Mouse (Mus musculus) Patski (cell line): Measurements from ENCODE around the gene 1700067K01Rik. TPM values are rescaled to one million over a fixed set of nuclear protein-coding genes. Genes with fewer than 3 reads are reported as not detected.
A peak's percentile ranks its signal among the peaks of the same experiment; 100 is the strongest.
"Not testable (repeated sequence)": the region's sequence is repeated elsewhere in the genome, so short reads cannot be mapped to it uniquely, and the experiment has no call there.

ENCODE experiments used
- ATAC-seq: fragments of 100-300 bp; one replicate; pipeline ENCODE4 v1.8.0; 2021
- CTCF ChIA-PET: fragments of 350-600 bp; sonication (Branson Sonifier 250); formaldehyde crosslinking; loops from one replicate; lab custom pipeline; 2022; ENCODE audit warnings: inconsistent platforms; lab: Charles Lee
- POLR2A ChIA-PET: fragments of 350-600 bp; sonication (Branson Sonifier 250); formaldehyde crosslinking; loops from one replicate; lab custom pipeline; 2022; ENCODE audit warnings: antibody characterized with exemption, inconsistent platforms; lab: Charles Lee
- DNase-seq: peaks from one replicate; pipeline ENCODE4 v3.0.0-alpha.2; 2011; ENCODE audit warnings: low read depth, low spot score
- H3K27me3 ChIP-seq: fragments of 371-371 bp; one replicate; pipeline ENCODE4 v1.5.1; 2021
- CTCF ChIP-seq: fragments of 100-300 bp; IDR thresholded peaks from one replicate; pipeline ENCODE4 v1.5.1; 2021
- in situ Hi-C: fragments of 300-500 bp; cut with MboI; formaldehyde crosslinking; loops from 3 replicates; pipeline ENCODE4 v1.11.1; 2018; ENCODE audit warnings: low pct_unique_long_range_greater_than_20kb, mixed read lengths
- polyA plus RNA-seq: library from polyadenylated mRNA; unstranded; gene quantifications from one replicate; pipeline ENCODE4 v1.2.3, GENCODE M21; 2021

1700067K01Rik gene
- polyA plus RNA-seq, 1 experiment from 2014 or later: 1.3 TPM

DNA sequence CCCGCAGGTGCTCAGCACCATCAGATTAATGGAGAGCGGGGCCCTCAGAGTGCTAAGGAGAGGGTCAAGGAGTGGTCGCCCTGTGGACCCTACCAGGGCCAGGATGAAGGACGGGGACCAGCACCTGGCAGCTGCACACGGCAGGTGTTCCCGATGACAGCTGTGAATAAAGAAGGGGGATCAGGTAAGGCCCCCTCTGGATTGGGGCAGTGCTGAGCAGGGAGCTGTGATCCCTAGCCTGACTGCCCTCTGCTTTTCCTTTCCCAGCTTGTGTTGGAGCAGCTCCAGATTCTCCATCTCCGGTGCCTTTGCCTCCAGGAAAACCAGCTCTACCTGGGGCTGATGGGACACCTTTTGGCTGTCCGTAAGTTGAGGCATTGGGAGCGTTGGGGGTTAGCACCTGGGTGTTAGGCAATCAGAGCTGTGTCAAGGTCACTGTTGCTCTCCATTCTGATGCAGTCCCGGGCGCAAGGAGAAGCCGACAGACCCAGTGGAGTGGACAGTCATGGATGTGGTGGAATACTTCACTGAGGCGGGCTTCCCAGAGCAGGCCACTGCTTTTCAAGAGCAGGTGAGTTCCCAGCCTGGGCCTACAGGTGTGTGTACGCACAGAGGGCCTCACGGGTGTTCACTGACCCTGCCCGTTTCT is 2.1 kb upstream of the 1700067K01Rik start:
- TF ChIP-seq CTCF: no peak
- CTCF ChIA-PET: interaction anchor here (1.0 to 1.2 kb wide), 2 partner anchors 24 to 44 kb away, joined by 3 to 4 read pairs; partner anchors contain the start of genes Asf1b and Gm10644
- DNase-seq (no peak), ATAC-seq (no peak)
- POLR2A ChIA-PET: interaction anchor here (0.5 to 0.7 kb wide), 2 partner anchors 25 to 254 kb away, joined by 3 read pairs; no protein-coding TSS in a partner anchor
- no peaks in the 10 kb centered on the region for H3K27me3 ChIP-seq
- in situ Hi-C loops: no loop called here

DNA sequence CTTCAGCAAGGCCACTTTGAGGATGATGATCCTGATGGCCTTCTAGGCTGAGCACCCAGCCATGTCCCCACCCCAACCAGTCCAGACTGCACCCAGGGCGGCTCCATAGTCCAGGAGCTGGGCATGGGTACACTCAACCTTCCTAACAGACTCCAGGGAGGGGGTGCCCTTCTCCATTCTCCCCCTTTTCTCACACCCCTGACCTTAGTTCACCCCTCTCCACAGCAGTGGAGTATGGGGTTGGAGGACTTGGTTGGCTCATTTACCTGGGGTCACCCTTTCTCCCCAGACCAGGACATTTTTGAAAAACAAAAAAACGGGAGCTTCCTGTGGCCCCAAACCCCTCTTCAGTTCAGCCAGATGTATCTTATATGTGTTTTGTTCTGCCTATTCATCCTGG is 1.5 kb upstream of the 1700067K01Rik start:
- DNase-seq: no peak

DNA sequence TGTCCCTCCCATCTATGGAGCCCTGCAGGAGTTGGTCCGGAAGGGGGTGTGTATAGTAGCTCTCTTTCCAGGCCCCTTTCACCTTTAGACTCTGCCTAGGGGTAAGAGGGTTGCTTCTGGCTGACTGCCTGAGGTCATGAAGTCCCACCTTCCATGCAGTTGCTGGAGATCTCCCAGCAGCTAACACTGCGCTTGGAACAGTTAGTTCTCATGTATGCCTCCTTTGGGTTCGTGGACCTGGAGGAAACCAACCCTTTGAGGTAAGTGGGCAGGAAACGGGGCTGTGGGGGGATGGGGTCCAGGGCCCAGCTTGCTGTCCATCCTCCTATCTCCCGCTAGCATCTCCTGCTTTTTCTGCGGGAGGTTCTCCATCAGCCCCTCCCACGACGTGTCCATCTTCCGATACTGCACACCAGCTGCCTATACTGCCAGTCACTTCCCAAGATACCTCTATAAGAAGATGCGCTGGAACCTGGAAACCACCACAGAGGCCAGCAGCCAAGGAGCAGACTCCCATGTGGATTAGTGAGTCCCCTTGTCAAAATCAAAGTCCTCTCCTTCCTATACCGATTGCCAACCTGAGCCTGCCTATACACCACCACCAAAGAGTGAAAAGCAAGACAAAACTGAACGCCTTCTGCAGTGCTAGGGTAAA is 1.8 kb downstream of the 1700067K01Rik start:
- ChIA-PET CTCF (no interaction called here), POLR2A (interaction anchor here (0.6 kb wide), 1 partner anchor 135 kb away, joined by 3 read pairs; no protein-coding TSS in a partner anchor)
- H3K27me3 ChIP-seq: no peaks in the 10 kb centered on the region
- DNase-seq (no peak), ATAC-seq (no peak)
- no peak for TF ChIP-seq CTCF
- in situ Hi-C loops: loop anchor here (10.0 to 25.0 kb wide), 2 partner anchors 172 to 659 kb away; partner anchors contain the start of gene Ier2

More for the DNA sequence above, 1.5 kb upstream of the 1700067K01Rik start:
- in situ Hi-C loops: loop anchor here (10.0 to 25.0 kb wide), 2 partner anchors 175 to 662 kb away; partner anchors contain the start of gene Ier2
- TF ChIP-seq CTCF: no peak
- no peaks in the 10 kb centered on the region for H3K27me3 ChIP-seq
- no peak for ATAC-seq
- POLR2A ChIA-PET: no interaction called here
- CTCF ChIA-PET: no interaction called here

DNA sequence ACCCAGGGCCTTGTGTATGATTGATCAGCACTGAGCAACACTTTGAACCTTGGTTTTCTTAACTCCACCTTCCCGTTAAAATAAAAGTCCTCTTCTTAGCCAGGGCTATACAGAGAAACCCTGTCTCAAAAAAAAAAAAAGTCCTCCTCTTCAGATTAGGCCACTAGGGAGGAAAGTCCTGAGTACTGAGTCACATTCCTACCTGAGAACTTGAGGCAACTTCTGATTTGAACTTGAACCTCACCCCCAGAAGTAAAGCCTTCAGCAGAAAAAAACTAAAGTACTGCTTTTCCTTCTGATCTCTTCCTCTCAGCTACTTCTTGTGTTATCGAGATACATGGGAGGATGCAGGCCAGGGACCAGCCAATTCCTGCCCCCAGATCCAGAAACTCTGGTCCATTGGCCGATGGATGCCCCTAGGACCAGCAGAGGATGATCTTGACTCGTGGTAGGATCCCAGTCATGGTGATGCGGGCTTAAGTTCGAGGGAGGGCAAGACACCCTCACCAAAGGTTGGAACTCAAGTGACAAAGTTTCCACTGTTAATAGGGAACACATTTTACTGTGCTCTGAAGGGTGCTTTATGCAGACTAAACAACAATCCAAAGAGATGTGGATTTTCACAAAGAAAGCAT is 2.4 kb downstream of the 1700067K01Rik start:
- H3K27me3 ChIP-seq: no peaks in the 10 kb centered on the region

DNA sequence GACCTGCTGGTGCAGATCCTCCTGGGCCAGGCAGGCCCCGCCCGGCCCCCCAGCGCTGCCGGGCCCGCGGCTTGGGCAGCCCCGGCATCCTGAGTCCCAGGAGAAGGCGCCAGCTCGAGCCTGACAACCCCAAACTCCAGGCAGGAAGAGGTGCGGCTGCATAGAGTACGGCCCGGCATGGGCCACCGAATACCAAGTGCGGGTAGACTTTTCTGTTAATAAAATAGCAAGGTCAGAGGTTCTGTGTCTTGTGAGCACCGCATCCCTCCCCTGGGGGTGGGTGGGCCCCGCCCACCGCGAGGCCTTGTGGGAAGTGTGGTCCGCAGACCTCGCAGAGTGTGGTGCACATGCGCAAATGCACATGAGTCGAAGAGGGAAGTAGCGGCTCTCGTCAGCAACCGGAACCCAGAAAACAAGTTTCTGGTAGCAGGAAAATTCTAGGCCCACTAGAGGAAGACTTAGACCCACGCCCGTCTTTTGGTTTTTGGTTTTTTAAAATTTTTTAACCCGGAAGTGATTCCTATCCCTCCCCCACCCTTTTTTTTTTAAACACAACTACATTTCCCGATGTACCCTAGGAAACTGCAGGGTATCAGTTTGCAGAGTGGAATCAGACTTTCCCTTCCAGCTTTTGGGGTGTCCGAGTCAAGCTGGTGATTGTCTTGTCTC is 3.4 kb downstream of the 1700067K01Rik start:
- CTCF ChIA-PET: no interaction called here
- TF ChIP-seq CTCF: no peak
- in situ Hi-C loops: loop anchor here (10.0 to 25.0 kb wide), 2 partner anchors 170 to 658 kb away; partner anchors contain the start of gene Ier2
- POLR2A ChIA-PET: interaction anchor here (0.7 to 1.2 kb wide), 2 partner anchors 17 to 121 kb away, joined by 3 read pairs; partner anchors contain the start of genes Palm3 and Podnl1
- DNase-seq (peak; percentile 85), ATAC-seq (peak; percentile 70)
- H3K27me3 ChIP-seq: no peaks in the 10 kb centered on the region

More for the DNA sequence above, 2.4 kb downstream of the 1700067K01Rik start:
- in situ Hi-C loops: loop anchor here (10.0 to 25.0 kb wide), 2 partner anchors 171 to 659 kb away; partner anchors contain the start of gene Ier2
- DNase-seq (no peak), ATAC-seq (no peak)
- ChIA-PET POLR2A (interaction anchor here (1.2 kb wide), 1 partner anchor 18 kb away, joined by 3 read pairs; the partner anchor contains the start of gene Palm3), CTCF (no interaction called here)
- TF ChIP-seq CTCF: no peak

DNA sequence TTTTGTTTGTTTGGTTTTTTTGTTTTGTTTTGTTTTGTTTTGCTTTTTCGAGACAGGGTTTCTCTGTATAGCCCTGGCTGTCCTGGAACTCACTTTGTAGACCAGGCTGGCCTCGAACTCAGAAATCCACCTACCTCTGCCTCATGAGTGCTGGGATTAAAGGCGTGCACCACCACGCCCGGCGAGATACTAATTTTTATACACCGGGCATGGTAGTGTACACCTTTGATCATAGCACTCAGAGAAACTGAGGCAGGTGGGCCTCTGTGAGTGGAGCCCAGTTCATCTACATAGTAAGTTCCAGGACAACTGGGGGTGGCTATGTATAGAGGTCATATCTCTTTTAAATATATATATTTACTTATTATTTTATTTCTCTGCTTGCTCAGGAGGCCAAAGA is 4.2 kb downstream of the 1700067K01Rik start:
- DNase-seq, ATAC-seq, CTCF ChIA-PET, H3K27me3 ChIP-seq: not testable (repeated sequence)
- POLR2A ChIA-PET: interaction anchor here (0.7 kb wide), 1 partner anchor 120 kb away, joined by 3 read pairs; the partner anchor contains the start of gene Podnl1
- in situ Hi-C loops: loop anchor here (10.0 to 25.0 kb wide), 2 partner anchors 169 to 657 kb away; partner anchors contain the start of gene Ier2

DNA sequence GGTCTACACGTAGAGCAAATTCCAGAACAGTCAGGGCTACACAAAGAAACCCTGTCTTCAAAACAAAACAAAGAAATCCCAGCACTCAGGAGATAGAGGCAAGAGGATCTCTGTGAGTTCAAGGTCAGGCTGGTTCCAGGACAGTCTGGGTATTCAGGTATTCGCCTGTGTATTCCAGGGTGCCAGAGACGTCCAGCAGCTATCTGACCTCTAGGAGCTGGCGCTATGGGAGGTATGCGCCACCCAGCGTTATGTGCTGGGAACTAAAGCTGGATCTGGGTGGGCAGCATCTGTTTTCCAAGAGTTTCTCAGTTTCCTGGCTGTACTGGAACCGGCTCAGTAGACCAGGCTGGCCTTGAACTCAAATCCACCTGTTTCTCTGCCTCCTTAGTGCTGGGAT is 7.1 kb downstream of the 1700067K01Rik start:
- DNase-seq (no peak), ATAC-seq (no peak)
- CTCF ChIA-PET: interaction anchor here (0.7 to 2.1 kb wide), 4 partner anchors 9 to 29 kb away, joined by 3 to 6 read pairs (median 3); no protein-coding TSS in a partner anchor
- no peaks in the 10 kb centered on the region for H3K27me3 ChIP-seq
- POLR2A ChIA-PET: interaction anchor here (0.5 to 0.7 kb wide), 2 partner anchors 15 to 22 kb away, joined by 3 read pairs; no protein-coding TSS in a partner anchor
- in situ Hi-C loops: loop anchor here (10.0 to 25.0 kb wide), 2 partner anchors 166 to 654 kb away; partner anchors contain the start of gene Ier2
- no peak for TF ChIP-seq CTCF

DNA sequence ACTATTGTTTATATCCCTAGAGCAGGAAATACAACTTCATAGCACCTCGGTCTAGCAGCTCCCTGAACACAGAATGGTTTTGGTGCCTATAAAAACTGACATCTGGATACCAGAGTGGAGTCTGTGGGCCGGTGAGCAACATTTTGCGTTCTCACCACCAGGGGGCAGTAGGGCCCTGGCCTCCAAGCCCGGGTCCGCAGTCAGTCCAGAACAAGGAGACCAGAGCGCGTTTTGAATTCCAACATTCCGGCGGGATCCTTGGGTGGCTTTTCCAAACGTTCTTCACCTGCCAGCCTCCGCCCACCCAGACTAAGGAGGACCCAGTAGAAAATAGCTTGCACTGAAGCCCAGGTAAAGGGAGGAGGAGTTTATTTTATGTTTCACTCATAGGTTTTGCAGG is 8.6 kb downstream of the 1700067K01Rik start:
- in situ Hi-C loops: loop anchor here (5.0 to 25.0 kb wide), 3 partner anchors 52 to 652 kb away; partner anchors contain the start of gene Ier2
- CTCF ChIA-PET: interaction anchor here (1.0 to 2.1 kb wide), 11 partner anchors 10 to 197 kb away, joined by 3 to 6 read pairs (median 4); no protein-coding TSS in a partner anchor
- DNase-seq (no peak), ATAC-seq (peak; percentile 38)
- TF ChIP-seq CTCF: no peak
- POLR2A ChIA-PET: interaction anchor here (0.5 to 2.8 kb wide), 2 partner anchors 12 to 167 kb away, joined by 6 to 8 read pairs; partner anchors contain the start of gene Palm3
- H3K27me3 ChIP-seq: no peaks in the 10 kb centered on the region
